Mouse (Mus musculus): ENCODE measurements around the gene Aldh1l2.
"Not testable (repeated sequence)": the region's sequence is repeated elsewhere in the genome, so short reads cannot be mapped to it uniquely, and the experiment has no call there.

GRCm38 (mm10) chr10:83524238-83524637 is 9.7 kb downstream of the Aldh1l2 start:
- not testable (repeated sequence) for TF ChIP-seq EP300 (optimal IDR thresholded peaks at IDR 0.05); CTCF (IDR thresholded peaks at IDR 0.05; ENCODE audit: low read depth)

All from stomach, postnatal 0 days (tissue).